Mouse (Mus musculus) neural tube, embryonic 10.5 days (tissue): ENCODE measurements at regions not wholly inside any gene's neighbourhood (a gene's known extent, or its start where the extent isn't known, plus 50 kb on each side); places are given as distances from the start of the nearest gene placed in this dataset.

Source experiments
- DNase-seq: peaks from one replicate; pipeline ENCODE4 v3.0.0-alpha.2; 2017; ENCODE audit warnings: low spot score; ENCODE audit errors: extremely low spot score

GRCm38 (mm10) chr10:117462921-117463320 lies 83.1 kb upstream of the Cpsf6 start:
- DNase-seq: no peak

GRCm38 (mm10) chr10:117461791-117462516 lies 82.1 kb upstream of the Cpsf6 start:
- no peak for DNase-seq

- DNase-seq: no peak
These were observed 81.4 kb upstream of the Cpsf6 start for GRCm38 (mm10) chr10:117461261-117461660.

- no peak for DNase-seq
These were observed 80.5 kb upstream of the Cpsf6 start for GRCm38 (mm10) chr10:117460366-117460730.

- no peak for DNase-seq
These were observed 80.0 kb upstream of the Cpsf6 start for GRCm38 (mm10) chr10:117459651-117460365.

GRCm38 (mm10) chr10:117459041-117459475 lies 79.2 kb upstream of the Cpsf6 start:
- DNase-seq: no peak

- DNase-seq: no peak
These were observed 78.6 kb upstream of the Cpsf6 start for GRCm38 (mm10) chr10:117458271-117459040.

- DNase-seq: no peak
These were observed 77.8 kb upstream of the Cpsf6 start for GRCm38 (mm10) chr10:117457701-117457950.

GRCm38 (mm10) chr10:117456904-117457700 lies 77.3 kb upstream of the Cpsf6 start:
- DNase-seq: no peak

- DNase-seq: no peak
These were observed 76.6 kb upstream of the Cpsf6 start for GRCm38 (mm10) chr10:117456427-117456826.

- peak; percentile 67 for DNase-seq
These were observed 75.9 kb upstream of the Cpsf6 start for GRCm38 (mm10) chr10:117455595-117456302.

- DNase-seq: no peak
These were observed 75.1 kb upstream of the Cpsf6 start for GRCm38 (mm10) chr10:117454711-117455591.

GRCm38 (mm10) chr10:117454171-117454500 lies 74.3 kb upstream of the Cpsf6 start:
- no peak for DNase-seq

- DNase-seq: no peak
These were observed 73.8 kb upstream of the Cpsf6 start for GRCm38 (mm10) chr10:117453406-117454170.

GRCm38 (mm10) chr10:117452190-117452950 lies 72.6 kb upstream of the Cpsf6 start:
- DNase-seq: no peak

- no peak for DNase-seq
These were observed 71.8 kb upstream of the Cpsf6 start for GRCm38 (mm10) chr10:117451396-117452185.

GRCm38 (mm10) chr10:117450631-117451030 lies 70.8 kb upstream of the Cpsf6 start:
- DNase-seq: no peak

- DNase-seq: no peak
These were observed 70.4 kb upstream of the Cpsf6 start for GRCm38 (mm10) chr10:117450240-117450569.
